Mouse (Mus musculus): ENCODE results near the gene Gna15. TPM values are rescaled to one million over a fixed set of nuclear protein-coding genes. Genes with fewer than 3 reads are reported as not detected.

The Gna15 gene
- total RNA-seq, 4 experiments from 2014 or later, result 0.70 to 2.2 (median 1.6) TPM

DNA sequence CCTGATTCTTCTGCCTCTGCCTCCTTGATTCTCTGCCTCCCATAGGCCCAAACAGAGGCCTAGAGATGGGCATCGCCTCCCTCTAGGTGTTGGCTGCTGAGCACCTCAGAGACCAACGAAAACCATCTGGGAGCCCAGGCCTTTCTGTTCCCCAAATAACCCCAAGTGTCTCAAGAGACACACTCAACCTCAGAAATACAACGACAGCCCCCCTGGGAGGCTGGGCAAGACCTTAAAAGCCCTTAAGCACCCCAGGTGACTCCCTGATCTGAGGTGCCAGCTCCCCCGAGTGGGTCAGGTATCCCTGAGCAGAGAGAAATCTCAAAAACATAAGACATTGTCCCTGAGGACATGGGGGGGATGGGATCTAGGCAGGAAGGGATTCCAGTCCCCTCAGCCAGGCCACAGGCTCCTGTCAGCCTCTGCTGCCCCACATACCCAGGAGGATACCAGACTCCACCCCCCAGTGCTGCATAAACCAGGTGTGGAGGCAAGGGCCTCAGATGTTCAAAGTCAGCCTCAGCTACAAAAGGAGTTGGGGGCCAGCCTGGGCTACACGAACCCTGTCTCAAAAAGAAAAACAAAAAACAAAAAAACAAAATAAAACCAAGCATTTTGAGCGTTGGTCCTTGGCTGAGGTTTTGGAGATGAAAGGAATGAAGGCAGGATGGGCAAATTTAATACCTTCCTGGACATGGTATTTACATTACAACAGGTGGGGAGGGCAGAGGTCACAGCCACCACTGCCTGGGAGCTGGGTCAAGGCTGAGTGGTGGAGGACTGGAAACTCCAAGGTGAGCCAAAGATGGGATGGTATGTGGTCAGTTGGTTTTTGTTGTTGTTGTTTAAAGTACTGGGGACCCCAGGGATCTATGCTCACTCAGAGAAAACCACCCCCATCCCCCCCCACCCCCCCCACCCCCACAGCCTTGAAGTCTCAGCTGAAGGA lies 30.1 kb upstream of the Gna15 start:
- DNase-seq, result no peak

- no peak for DNase-seq
Observed at GRCm38 (mm10) chr10:81553232-81553631, 29.2 kb upstream of the Gna15 start.

DNA sequence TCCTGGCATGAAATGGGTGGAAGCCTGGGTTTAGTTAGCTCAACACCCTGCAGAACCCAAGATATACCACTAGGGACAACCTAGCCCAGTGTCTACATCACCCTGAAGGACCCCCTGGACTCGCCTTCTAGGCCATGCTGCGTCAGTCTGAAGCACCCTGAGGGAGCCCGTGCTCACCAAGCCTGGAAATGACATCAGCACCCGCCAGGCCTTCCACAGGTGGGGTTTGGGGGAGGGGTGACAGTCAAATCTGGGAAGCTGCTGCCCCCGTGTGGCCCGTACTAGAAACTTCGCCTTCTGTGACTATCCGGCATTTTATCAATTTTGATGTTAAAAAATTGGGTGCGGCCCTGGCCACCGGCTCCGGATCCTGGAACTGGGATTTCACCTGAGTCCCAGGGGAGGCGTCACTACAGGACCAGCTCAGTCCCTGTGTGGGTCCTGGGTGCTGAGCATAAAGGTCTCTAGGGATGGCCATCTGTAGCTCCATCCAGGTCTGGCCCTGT lies 27.6 kb upstream of the Gna15 start:
- peak; percentile 82 for DNase-seq

GRCm38 (mm10) chr10:81550257-81550656 lies 26.2 kb upstream of the Gna15 start:
- DNase-seq, result no peak

DNA sequence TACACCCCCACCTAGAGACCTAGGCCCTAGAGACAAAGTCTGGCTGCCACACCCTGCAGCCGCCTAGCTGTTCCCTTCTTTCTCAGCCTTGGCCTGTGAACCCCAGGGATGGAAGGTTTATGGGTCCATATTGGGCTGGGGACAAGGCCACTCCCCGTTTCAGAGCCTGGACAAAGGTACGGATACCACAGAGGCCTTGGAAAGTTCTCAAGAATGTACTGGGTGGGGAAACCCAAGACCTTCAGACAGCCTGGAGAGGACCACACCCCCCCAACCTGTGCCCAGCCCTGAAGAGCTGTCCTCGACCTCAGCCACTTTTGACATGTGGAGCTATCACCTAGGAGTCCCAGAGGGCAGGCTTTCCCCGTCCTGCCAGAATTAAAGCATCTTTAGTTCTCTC lies 24.9 kb upstream of the Gna15 start:
- DNase-seq, result no peak

GRCm38 (mm10) chr10:81546788-81547571 lies 23.0 kb upstream of the Gna15 start:
- DNase-seq, result no peak

GRCm38 (mm10) chr10:81546332-81546731 lies 22.3 kb upstream of the Gna15 start:
- DNase-seq, result no peak

- DNase-seq, result peak; percentile 99
Observed at GRCm38 (mm10) chr10:81545161-81545747, 21.2 kb upstream of the Gna15 start, which contains the start of gene Gna11. Gene Gna11, minus strand, starts transcription at chr10:81545190.

DNA sequence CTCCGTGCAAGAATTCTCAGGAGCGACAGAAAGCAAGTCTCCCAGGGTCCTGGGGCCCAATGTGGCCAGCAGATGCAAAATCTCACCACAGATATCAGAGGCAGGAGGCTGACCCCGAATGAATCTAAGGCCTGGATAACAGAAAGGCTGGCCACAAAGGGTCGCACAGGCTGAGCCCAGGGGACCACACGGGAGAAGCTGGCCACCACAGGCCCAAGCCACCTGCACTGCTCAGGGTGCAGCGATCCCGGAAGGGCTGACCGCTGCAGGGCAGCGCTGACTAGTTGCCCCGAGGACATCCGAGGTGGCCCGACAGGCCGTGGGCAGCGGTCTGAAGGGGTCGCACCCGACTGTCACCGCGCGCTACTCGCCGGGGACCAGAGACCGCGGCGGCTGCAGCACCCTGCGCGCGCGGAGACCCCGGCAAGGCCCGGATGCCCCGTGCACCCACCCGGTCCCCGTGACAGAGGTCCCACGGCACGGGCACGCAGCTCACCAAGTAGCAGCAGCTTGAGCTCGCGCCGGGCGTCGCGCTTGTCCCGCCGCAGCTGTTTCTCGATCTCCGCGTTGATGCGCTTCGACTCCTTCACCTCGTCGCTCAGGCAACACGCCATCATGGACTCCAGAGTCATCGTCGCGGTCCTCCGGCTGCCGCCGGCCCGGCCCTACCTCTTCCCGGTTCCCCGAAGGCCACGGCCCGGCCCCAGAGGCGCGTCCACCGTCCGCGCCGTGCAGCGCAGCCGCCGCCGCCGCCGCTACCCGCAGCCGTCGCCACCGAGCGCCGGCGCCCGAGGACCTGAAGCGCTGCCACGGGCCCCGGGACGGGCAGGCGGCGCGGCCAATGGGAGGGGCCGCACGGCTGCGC lies 20.5 kb upstream of the Gna15 start:
- DNase-seq, result no peak

- no peak for DNase-seq
Observed at GRCm38 (mm10) chr10:81543633-81544032, 19.6 kb upstream of the Gna15 start.

GRCm38 (mm10) chr10:81542727-81543460 lies 18.9 kb upstream of the Gna15 start:
- no peak for DNase-seq

DNA sequence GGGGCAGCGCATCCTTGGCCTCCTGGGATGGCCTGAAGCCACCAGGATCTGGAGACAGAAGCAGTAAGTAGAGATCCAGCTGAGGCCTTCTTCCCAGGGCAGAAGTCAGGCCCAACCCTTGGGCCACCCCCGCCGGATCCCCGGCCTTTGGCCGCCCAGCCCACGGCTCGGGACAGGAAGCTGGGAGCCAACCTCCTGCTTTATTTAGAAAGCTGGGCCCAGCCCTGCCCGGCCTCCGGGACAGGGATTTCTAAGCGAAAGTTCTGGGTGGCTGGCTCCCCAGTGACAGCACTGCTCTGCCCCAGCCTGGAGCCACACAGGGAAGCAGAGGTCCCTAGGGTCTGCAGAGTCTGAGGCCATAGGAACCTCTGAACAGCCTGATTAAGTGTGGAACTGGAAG lies 17.8 kb upstream of the Gna15 start:
- DNase-seq, result no peak

DNA sequence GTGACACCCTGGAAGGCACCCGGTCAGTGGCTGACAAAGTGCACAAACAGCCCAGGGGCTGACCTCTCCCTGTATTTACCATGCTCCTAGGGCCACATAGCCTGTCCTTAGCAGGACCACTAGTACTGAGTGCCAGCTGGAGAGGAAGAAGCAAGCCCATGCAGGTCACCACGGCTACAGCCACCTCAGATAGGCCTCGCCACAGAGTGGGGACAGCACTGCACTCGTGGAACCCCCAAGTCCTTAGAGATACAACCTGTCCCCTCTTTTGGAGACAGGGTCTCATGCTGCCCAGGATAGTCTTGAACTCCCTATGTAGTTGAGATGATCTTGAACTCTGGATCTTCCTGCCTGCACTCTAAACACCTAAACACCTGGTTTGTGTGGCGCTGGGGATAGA lies 17.3 kb upstream of the Gna15 start:
- no peak for DNase-seq

DNA sequence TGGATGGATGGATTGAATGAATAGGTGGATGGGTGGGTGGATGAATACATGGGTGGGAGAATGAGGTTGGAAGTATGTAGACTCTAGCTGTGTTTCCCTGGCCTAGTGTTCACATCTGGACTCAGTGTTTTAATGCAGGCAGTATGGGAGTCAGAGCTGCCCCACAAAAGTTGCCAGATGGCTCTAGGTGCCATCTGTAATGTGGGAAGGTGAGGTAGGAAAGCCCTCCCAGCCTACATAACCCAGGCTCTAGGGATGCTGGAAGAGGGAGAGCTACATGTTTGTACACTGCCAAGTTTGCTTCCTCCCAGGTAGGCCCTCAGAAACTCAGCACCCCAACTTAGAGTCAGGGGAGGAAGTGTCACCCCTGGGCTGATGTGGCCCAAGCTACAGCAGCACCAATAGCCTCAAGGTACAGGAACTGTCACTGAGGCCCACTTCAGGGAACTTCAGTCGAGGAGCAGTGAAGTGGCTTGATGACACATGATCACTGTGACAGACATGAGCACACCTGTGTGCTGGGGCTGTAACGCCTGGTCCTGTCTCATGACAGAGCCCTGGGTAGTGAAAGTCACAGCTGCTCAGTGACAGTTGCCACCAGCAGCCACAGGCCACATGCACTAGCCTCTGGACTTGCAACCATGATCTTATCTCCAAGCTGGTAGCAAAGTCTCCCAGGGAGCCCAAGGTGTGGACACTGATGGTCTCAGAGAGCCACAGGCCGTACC lies 14.5 kb upstream of the Gna15 start:
- no peak for DNase-seq

GRCm38 (mm10) chr10:81537429-81537828 lies 13.4 kb upstream of the Gna15 start:
- no peak for DNase-seq

DNA sequence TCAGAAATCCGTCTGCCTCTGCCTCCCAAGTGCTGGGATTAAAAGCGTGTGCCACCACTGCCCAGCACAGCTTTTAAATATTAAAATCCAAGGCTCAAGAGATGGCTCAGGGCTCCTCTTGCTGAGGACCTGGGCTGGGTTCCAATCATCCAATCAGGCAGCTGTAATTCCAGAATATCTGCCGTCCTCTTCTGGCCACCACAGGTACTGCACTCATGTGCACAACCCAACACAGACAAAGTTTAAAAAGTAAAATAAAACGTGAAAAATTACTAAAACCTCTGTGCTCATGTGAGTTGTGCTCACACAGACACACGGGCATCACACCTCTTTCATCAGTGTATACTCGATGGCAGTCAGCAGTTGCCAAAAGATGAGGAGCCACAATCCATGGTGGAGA lies 12.7 kb upstream of the Gna15 start:
- DNase-seq, result no peak

GRCm38 (mm10) chr10:81534826-81535225 lies 10.8 kb upstream of the Gna15 start:
- no peak for DNase-seq

- peak; percentile 63 for DNase-seq
Observed at GRCm38 (mm10) chr10:81526779-81527178, 2.8 kb upstream of the Gna15 start.

DNA sequence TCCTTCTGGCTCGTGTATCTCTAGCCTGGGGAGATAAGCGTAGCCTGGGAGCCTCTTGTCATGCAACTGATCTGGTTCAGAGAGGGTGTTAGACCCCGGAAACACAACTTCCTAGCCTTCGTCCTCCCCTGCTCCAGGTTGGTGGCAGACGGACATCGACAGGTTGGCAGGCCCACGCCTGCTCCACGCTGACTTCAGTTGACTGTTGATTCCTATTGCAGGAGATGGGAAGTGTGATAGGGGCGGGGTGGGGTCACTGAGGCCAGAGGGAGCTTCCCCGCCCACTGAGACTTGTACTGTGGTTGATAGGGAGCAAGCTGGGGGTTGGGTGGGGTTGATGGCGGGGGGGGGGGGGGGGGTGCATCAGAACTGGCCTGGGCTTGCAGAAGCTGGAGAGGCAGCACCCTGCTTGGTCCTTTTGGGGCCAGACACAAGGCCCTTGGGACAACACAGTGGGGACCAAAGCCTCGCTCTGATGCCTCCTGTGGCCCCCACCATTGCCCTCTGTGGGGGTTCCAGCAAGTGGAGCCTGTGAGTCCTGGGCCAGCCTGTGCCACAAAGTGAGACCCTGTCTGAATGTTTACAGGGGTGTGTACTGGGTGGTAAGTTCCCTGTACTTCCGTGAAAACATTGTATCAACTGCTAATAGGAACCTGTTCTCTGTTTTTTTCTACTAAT lies 1.1 kb upstream of the Gna15 start:
- DNase-seq, result no peak

DNA sequence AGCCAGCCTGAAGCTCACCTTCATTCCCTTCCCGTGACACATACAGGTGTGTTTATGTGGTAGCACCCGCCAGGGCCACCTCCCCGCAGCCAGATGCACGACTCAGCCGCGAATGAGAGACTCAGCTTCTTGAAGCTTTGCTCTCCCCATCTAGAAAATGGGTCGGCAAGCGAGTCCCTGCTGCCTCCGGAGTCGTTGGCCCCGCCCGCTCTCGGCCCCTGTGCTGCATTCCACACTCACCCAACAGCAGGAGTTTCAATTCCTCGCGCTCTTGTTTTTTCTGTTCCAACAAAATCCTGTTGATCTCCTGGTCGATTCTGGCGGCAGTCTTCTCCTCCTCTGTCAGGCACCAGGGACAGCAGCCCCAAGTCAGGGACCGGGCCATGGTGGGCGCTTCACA lies 455 bp downstream of the Gna15 start:
- DNase-seq, result no peak

Measured in adrenal gland, adult 8-10 months (tissue).